Mouse (Mus musculus): ENCODE data around the gene Hoxd9. TPM values are rescaled to one million over a fixed set of nuclear protein-coding genes. Genes with fewer than 3 reads are reported as not detected.

Hoxd9 gene
- polyA plus RNA-seq, 1 experiment from 2014 or later: not detected

GRCm38 (mm10) chr2:74728303-74728680 is 30.8 kb downstream of the Hoxd9 start:
- H3K27me3 ChIP-seq: peaks cover 99% of the 10 kb centered on the region
- 0% methylated on average over 13 of the region's 13 CpGs for WGBS
- H3K9me3 ChIP-seq (replicated peaks): no peaks in the 10 kb centered on the region
- H3K4me3 ChIP-seq: no peak overlapping the region
- H3K36me3 ChIP-seq (ENCODE audit: poor library complexity, severe bottlenecking): no peaks in the 10 kb centered on the region
- H3K27ac ChIP-seq: no peak overlapping the region
- no peak overlapping the region for H3K4me2 ChIP-seq
- ATAC-seq: no peak
- no peak overlapping the region for H3K9ac ChIP-seq
- H3K4me1 ChIP-seq: peaks cover 2% of the 10 kb centered on the region; the same call in 1 of the 2 replicates

GRCm38 (mm10) chr2:74730331-74730730 is 32.8 kb downstream of the Hoxd9 start:
- Histone ChIP-seq H3K36me3 (ENCODE audit: poor library complexity, severe bottlenecking) (no peaks in the 10 kb centered on the region), H3K27ac (no peak overlapping the region), H3K9me3 (replicated peaks) (no peaks in the 10 kb centered on the region), H3K9ac (no peak overlapping the region), H3K4me1 (peaks cover 2% of the 10 kb centered on the region; the same call in 1 of the 2 replicates), H3K4me3 (no peak overlapping the region), H3K4me2 (no peak overlapping the region), H3K27me3 (peaks cover 99% of the 10 kb centered on the region)
- WGBS: under 1% methylated on average over 8 of the region's 8 CpGs
- ATAC-seq: no peak

- no peak for ATAC-seq
- H3K27ac ChIP-seq: no peak overlapping the region
- no peaks in the 10 kb centered on the region for H3K9me3 ChIP-seq (replicated peaks)
- H3K27me3 ChIP-seq: peaks cover 99% of the 10 kb centered on the region
- H3K36me3 ChIP-seq (ENCODE audit: poor library complexity, severe bottlenecking): no peaks in the 10 kb centered on the region
- H3K4me3 ChIP-seq: no peak overlapping the region
- H3K4me1 ChIP-seq: peaks cover 5% of the 10 kb centered on the region
- H3K9ac ChIP-seq: no peak overlapping the region
- no peak overlapping the region for H3K4me2 ChIP-seq
Measured at GRCm38 (mm10) chr2:74731055-74731454, 33.5 kb downstream of the Hoxd9 start.

- Histone ChIP-seq H3K4me3 (no peak overlapping the region), H3K36me3 (ENCODE audit: poor library complexity, severe bottlenecking) (no peaks in the 10 kb centered on the region), H3K27ac (no peak overlapping the region), H3K27me3 (peaks cover 99% of the 10 kb centered on the region), H3K4me2 (no peak overlapping the region), H3K9me3 (replicated peaks) (no peaks in the 10 kb centered on the region), H3K4me1 (peaks cover 6% of the 10 kb centered on the region), H3K9ac (no peak overlapping the region)
- ATAC-seq: no peak
- 2% methylated on average over 9 of the region's 9 CpGs for WGBS
Measured at GRCm38 (mm10) chr2:74731799-74732512, 34.4 kb downstream of the Hoxd9 start.

GRCm38 (mm10) chr2:74732513-74733316 is 35.2 kb downstream of the Hoxd9 start:
- Histone ChIP-seq H3K9me3 (replicated peaks) (no peaks in the 10 kb centered on the region), H3K27me3 (peaks cover 99% of the 10 kb centered on the region), H3K4me2 (no peak overlapping the region; the same call in 1 of the 2 replicates), H3K36me3 (ENCODE audit: poor library complexity, severe bottlenecking) (no peaks in the 10 kb centered on the region), H3K9ac (no peak overlapping the region), H3K4me3 (no peak overlapping the region), H3K27ac (no peak overlapping the region), H3K4me1 (peaks cover 4% of the 10 kb centered on the region)
- under 1% methylated on average over 52 of the region's 52 CpGs for WGBS
- no peak for ATAC-seq

- Histone ChIP-seq H3K27ac (no peak overlapping the region), H3K9ac (no peak overlapping the region), H3K9me3 (replicated peaks) (no peaks in the 10 kb centered on the region), H3K4me2 (no peak overlapping the region), H3K27me3 (peaks cover 99% of the 10 kb centered on the region), H3K4me1 (peaks cover 4% of the 10 kb centered on the region), H3K36me3 (ENCODE audit: poor library complexity, severe bottlenecking) (no peaks in the 10 kb centered on the region), H3K4me3 (no peak overlapping the region)
- ATAC-seq: no peak
- WGBS: 0% methylated on average over 16 of the region's 16 CpGs
Measured at GRCm38 (mm10) chr2:74733317-74733661, 35.8 kb downstream of the Hoxd9 start.

GRCm38 (mm10) chr2:74733765-74734164 is 36.2 kb downstream of the Hoxd9 start:
- no peak overlapping the region for H3K4me3 ChIP-seq
- peaks cover 99% of the 10 kb centered on the region for H3K27me3 ChIP-seq
- no peak overlapping the region for H3K9ac ChIP-seq
- no peaks in the 10 kb centered on the region for H3K36me3 ChIP-seq (ENCODE audit: poor library complexity, severe bottlenecking)
- WGBS: 0% methylated on average over 6 of the region's 6 CpGs
- H3K27ac ChIP-seq: no peak overlapping the region
- H3K4me2 ChIP-seq: no peak overlapping the region
- H3K9me3 ChIP-seq (replicated peaks): no peaks in the 10 kb centered on the region
- peaks cover 4% of the 10 kb centered on the region for H3K4me1 ChIP-seq
- no peak for ATAC-seq

GRCm38 (mm10) chr2:74734451-74734850 is 36.9 kb downstream of the Hoxd9 start:
- H3K27me3 ChIP-seq: peaks cover 99% of the 10 kb centered on the region
- no peaks in the 10 kb centered on the region for H3K9me3 ChIP-seq (replicated peaks)
- H3K4me1 ChIP-seq: peaks cover 4% of the 10 kb centered on the region
- under 1% methylated on average over 13 of the region's 13 CpGs for WGBS
- H3K27ac ChIP-seq: no peak overlapping the region
- H3K36me3 ChIP-seq (ENCODE audit: poor library complexity, severe bottlenecking): no peaks in the 10 kb centered on the region
- no peak overlapping the region for H3K4me2 ChIP-seq
- H3K9ac ChIP-seq: no peak overlapping the region
- ATAC-seq: no peak
- H3K4me3 ChIP-seq: no peak overlapping the region

- H3K36me3 ChIP-seq (ENCODE audit: poor library complexity, severe bottlenecking): no peaks in the 10 kb centered on the region
- ATAC-seq: no peak
- peaks cover 4% of the 10 kb centered on the region for H3K4me1 ChIP-seq
- under 1% methylated on average over 27 of the region's 27 CpGs for WGBS
- H3K9ac ChIP-seq: no peak overlapping the region
- no peak overlapping the region for H3K4me2 ChIP-seq
- H3K9me3 ChIP-seq (replicated peaks): no peaks in the 10 kb centered on the region
- no peak overlapping the region for H3K27ac ChIP-seq
- H3K4me3 ChIP-seq: no peak overlapping the region
- peaks cover 100% of the 10 kb centered on the region for H3K27me3 ChIP-seq
Measured at GRCm38 (mm10) chr2:74734996-74735811, 37.7 kb downstream of the Hoxd9 start.

- ATAC-seq: no peak
- Histone ChIP-seq H3K4me3 (0 out of 2 replicates have a peak overlapping the region, but pooled peaks have one; percentile 7), H3K27ac (no peak overlapping the region), H3K36me3 (ENCODE audit: poor library complexity, severe bottlenecking) (no peaks in the 10 kb centered on the region), H3K27me3 (peaks cover 100% of the 10 kb centered on the region), H3K4me2 (no peak overlapping the region), H3K4me1 (peaks cover 4% of the 10 kb centered on the region), H3K9me3 (replicated peaks) (no peaks in the 10 kb centered on the region), H3K9ac (no peak overlapping the region)
- under 1% methylated on average over 42 of the region's 42 CpGs for WGBS
Measured at GRCm38 (mm10) chr2:74735851-74736687, 38.5 kb downstream of the Hoxd9 start.

- no peaks in the 10 kb centered on the region for H3K9me3 ChIP-seq (replicated peaks)
- H3K4me1 ChIP-seq: peaks cover 4% of the 10 kb centered on the region
- H3K4me3 ChIP-seq: no peak overlapping the region
- 2% methylated on average over 15 of the region's 15 CpGs for WGBS
- no peak for ATAC-seq
- H3K9ac ChIP-seq: no peak overlapping the region
- H3K36me3 ChIP-seq (ENCODE audit: poor library complexity, severe bottlenecking): no peaks in the 10 kb centered on the region
- H3K27me3 ChIP-seq: peaks cover 99% of the 10 kb centered on the region
- H3K4me2 ChIP-seq: no peak overlapping the region
- H3K27ac ChIP-seq: no peak overlapping the region
Measured at GRCm38 (mm10) chr2:74736688-74737577, 39.4 kb downstream of the Hoxd9 start.
